Mouse (Mus musculus): ENCODE measurements around the gene Fam71b. TPM values are rescaled to one million over a fixed set of nuclear protein-coding genes. Genes with fewer than 3 reads are reported as not detected.

Fam71b gene
- polyA plus RNA-seq (2015; fragmentation: Nextera tagmentation; extraction: Ambion mirVana) = not detected in 2 replicates

DNA sequence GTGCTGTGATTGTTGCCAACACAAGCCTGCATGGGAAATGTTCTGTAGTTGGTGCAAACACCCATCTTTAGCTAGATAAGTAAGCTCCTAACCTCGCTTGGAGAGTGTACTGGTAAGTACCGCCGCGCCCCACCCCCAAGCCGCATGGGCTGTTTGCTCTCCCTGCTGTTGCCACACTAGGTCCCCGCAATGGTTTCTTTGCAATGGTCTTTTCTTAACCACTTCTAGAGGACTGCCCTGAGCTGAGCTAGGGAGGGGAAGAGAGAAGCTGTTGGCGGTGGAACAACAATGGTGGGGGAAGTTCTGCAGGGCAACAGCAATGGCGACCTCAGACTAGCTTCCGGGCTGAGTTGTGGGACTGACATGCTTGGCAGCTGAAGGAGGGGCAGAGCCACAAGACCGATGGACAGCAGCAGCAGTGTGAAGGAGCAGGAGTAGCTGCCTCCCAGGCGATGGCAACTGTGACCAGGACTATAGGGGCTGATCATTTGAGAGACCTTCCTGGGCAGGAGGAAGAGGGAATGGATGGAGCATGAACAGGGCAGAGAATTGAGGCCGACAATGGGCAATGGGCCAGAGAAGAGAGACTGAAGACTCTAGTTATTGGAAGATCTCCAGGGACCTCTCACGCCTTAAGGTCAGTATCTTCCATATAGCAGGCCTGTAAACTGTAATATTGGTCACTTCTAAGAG, at the start of gene Fam71b:
Gene Fam71b (plus strand): TSS at position 393 of the 693 bp plus-strand sequence.
- Histone ChIP-seq H3K4me2 (ENCODE audit: low read length) (no peak within 1 kb of the TSS), H3K9ac (ENCODE audit: low read depth, low read length) (no peak within 1 kb of the TSS), H3K4me1 (ENCODE audit: control insufficient read depth, insufficient read depth, low read length) (no peaks in the 10 kb centered on the region), H3K36me3 (ENCODE audit: control insufficient read depth, insufficient read depth, low read length) (no peaks in the 10 kb centered on the region), H3K27ac (ENCODE audit: low read length) (no peak within 1 kb of the TSS), H3K27me3 (ENCODE audit: control insufficient read depth, insufficient read depth, low read depth, low read length) (no peaks in the 10 kb centered on the region), H3K9me3 (replicated peaks; ENCODE audit: control insufficient read depth, low read length, poor library complexity, severe bottlenecking) (no peaks in the 10 kb centered on the region), H3K4me3 (ENCODE audit: low read depth, low read length) (no peak within 1 kb of the TSS)
- ATAC-seq = no peak
- 79% methylated on average over 13 of the region's 13 CpGs for WGBS

- Histone ChIP-seq H3K9me3 (replicated peaks; ENCODE audit: control insufficient read depth, low read length, poor library complexity, severe bottlenecking) (no peaks in the 10 kb centered on the region), H3K4me3 (ENCODE audit: low read depth, low read length) (no peak overlapping the region)
- 89% methylated on average over 5 of the region's 5 CpGs for WGBS
These were observed 48.6 kb upstream of the Fam71b start for GRCm38 (mm10) chr11:46347756-46348155.

GRCm38 (mm10) chr11:46348416-46348815, 47.9 kb upstream of the Fam71b start:
- Histone ChIP-seq H3K36me3 (ENCODE audit: control insufficient read depth, insufficient read depth, low read length) (no peaks in the 10 kb centered on the region), H3K27me3 (ENCODE audit: control insufficient read depth, insufficient read depth, low read depth, low read length) (no peaks in the 10 kb centered on the region), H3K4me3 (ENCODE audit: low read depth, low read length) (no peak overlapping the region), H3K27ac (ENCODE audit: low read length) (no peak overlapping the region), H3K4me2 (ENCODE audit: low read length) (no peak overlapping the region), H3K9me3 (replicated peaks; ENCODE audit: control insufficient read depth, low read length, poor library complexity, severe bottlenecking) (no peaks in the 10 kb centered on the region), H3K4me1 (ENCODE audit: control insufficient read depth, insufficient read depth, low read length) (no peaks in the 10 kb centered on the region), H3K9ac (ENCODE audit: low read depth, low read length) (no peak overlapping the region)
- WGBS = 87% methylated on average over 3 of the region's 3 CpGs
- ATAC-seq = no peak

More at GRCm38 (mm10) chr11:46347756-46348155, 48.6 kb upstream of the Fam71b start:
- H3K4me1 ChIP-seq (ENCODE audit: control insufficient read depth, insufficient read depth, low read length) = no peaks in the 10 kb centered on the region
- ATAC-seq = no peak
- no peak overlapping the region for H3K27ac ChIP-seq (ENCODE audit: low read length)
- H3K9ac ChIP-seq (ENCODE audit: low read depth, low read length) = no peak overlapping the region
- H3K27me3 ChIP-seq (ENCODE audit: control insufficient read depth, insufficient read depth, low read depth, low read length) = no peaks in the 10 kb centered on the region
- H3K4me2 ChIP-seq (ENCODE audit: low read length) = no peak overlapping the region
- H3K36me3 ChIP-seq (ENCODE audit: control insufficient read depth, insufficient read depth, low read length) = no peaks in the 10 kb centered on the region

- 80% methylated on average over 2 of the region's 2 CpGs for WGBS
- Histone ChIP-seq H3K4me2 (ENCODE audit: low read length) (no peak overlapping the region), H3K36me3 (ENCODE audit: control insufficient read depth, insufficient read depth, low read length) (no peaks in the 10 kb centered on the region), H3K27ac (ENCODE audit: low read length) (no peak overlapping the region), H3K4me1 (ENCODE audit: control insufficient read depth, insufficient read depth, low read length) (no peaks in the 10 kb centered on the region), H3K9ac (ENCODE audit: low read depth, low read length) (no peak overlapping the region), H3K9me3 (replicated peaks; ENCODE audit: control insufficient read depth, low read length, poor library complexity, severe bottlenecking) (no peaks in the 10 kb centered on the region), H3K4me3 (ENCODE audit: low read depth, low read length) (no peak overlapping the region), H3K27me3 (ENCODE audit: control insufficient read depth, insufficient read depth, low read depth, low read length) (no peaks in the 10 kb centered on the region)
- no peak for ATAC-seq
These were observed 46.5 kb upstream of the Fam71b start for GRCm38 (mm10) chr11:46349681-46350410.

DNA sequence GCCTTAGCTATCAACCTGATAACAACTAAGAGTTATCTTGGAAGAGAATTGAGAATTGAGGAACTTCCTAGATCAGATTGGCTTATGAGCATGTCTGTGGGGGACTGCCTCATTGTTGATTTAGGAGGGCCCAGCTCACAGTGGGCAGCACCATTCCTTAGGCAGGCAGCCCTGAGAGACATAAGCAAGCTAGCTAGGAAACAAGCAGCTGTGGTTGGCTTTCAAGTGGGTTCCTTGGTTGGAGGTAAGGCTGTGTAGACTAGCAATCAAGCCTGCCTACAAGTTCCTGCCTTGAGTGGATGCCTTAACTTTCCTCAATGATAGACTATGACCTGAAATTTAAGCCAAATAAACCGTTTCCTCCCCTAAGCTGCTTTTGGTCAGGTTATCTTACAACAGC, 38.0 kb upstream of the Fam71b start:
- 65% methylated on average over 1 of the region's 1 CpGs for WGBS
- ATAC-seq = no peak
- Histone ChIP-seq H3K36me3 (ENCODE audit: control insufficient read depth, insufficient read depth, low read length) (no peaks in the 10 kb centered on the region), H3K9ac (ENCODE audit: low read depth, low read length) (no peak overlapping the region), H3K27me3 (ENCODE audit: control insufficient read depth, insufficient read depth, low read depth, low read length) (no peaks in the 10 kb centered on the region), H3K4me2 (ENCODE audit: low read length) (no peak overlapping the region), H3K9me3 (replicated peaks; ENCODE audit: control insufficient read depth, low read length, poor library complexity, severe bottlenecking) (no peaks in the 10 kb centered on the region), H3K27ac (ENCODE audit: low read length) (no peak overlapping the region), H3K4me1 (ENCODE audit: control insufficient read depth, insufficient read depth, low read length) (no peaks in the 10 kb centered on the region), H3K4me3 (ENCODE audit: low read depth, low read length) (no peak overlapping the region)

DNA sequence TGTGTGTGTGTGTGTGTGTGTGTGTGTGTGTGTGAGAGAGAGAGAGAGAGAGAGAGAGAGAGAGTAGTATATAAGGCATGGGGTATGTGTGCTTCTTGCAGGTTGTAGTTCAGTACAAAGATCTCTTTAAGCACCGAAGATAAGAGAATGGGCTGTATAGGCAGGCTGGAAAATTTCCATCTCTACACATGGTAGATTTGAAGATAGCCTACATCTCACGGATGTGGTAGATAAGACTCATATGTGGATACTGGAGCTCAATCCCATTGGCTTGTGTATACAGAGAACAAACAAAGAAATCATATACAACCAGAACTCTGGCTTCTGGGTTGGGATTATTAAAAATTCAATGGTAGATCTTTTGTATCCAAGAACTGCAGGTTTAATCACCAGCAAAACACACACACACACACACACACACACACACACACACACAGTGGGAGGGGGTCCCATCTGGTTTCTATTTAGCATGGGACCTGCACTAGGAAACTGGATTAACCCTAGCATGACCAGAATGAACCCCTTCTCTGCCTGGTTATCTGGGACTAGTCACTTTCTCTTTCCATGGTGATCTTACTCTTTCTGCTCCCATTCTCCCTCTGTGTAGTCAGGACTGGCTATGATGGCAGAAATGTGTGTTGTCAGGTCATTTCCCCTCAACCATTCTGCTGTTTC, 35.2 kb upstream of the Fam71b start:
- H3K36me3 ChIP-seq (ENCODE audit: control insufficient read depth, insufficient read depth, low read length) = no peaks in the 10 kb centered on the region
- no peak overlapping the region for H3K9ac ChIP-seq (ENCODE audit: low read depth, low read length)
- WGBS = 74% methylated on average over 2 of the region's 2 CpGs
- H3K4me2 ChIP-seq (ENCODE audit: low read length) = no peak overlapping the region
- no peak for ATAC-seq
- no peaks in the 10 kb centered on the region for H3K4me1 ChIP-seq (ENCODE audit: control insufficient read depth, insufficient read depth, low read length)
- no peak overlapping the region for H3K4me3 ChIP-seq (ENCODE audit: low read depth, low read length)
- no peaks in the 10 kb centered on the region for H3K27me3 ChIP-seq (ENCODE audit: control insufficient read depth, insufficient read depth, low read depth, low read length)
- no peaks in the 10 kb centered on the region for H3K9me3 ChIP-seq (replicated peaks; ENCODE audit: control insufficient read depth, low read length, poor library complexity, severe bottlenecking)
- no peak overlapping the region for H3K27ac ChIP-seq (ENCODE audit: low read length)

DNA sequence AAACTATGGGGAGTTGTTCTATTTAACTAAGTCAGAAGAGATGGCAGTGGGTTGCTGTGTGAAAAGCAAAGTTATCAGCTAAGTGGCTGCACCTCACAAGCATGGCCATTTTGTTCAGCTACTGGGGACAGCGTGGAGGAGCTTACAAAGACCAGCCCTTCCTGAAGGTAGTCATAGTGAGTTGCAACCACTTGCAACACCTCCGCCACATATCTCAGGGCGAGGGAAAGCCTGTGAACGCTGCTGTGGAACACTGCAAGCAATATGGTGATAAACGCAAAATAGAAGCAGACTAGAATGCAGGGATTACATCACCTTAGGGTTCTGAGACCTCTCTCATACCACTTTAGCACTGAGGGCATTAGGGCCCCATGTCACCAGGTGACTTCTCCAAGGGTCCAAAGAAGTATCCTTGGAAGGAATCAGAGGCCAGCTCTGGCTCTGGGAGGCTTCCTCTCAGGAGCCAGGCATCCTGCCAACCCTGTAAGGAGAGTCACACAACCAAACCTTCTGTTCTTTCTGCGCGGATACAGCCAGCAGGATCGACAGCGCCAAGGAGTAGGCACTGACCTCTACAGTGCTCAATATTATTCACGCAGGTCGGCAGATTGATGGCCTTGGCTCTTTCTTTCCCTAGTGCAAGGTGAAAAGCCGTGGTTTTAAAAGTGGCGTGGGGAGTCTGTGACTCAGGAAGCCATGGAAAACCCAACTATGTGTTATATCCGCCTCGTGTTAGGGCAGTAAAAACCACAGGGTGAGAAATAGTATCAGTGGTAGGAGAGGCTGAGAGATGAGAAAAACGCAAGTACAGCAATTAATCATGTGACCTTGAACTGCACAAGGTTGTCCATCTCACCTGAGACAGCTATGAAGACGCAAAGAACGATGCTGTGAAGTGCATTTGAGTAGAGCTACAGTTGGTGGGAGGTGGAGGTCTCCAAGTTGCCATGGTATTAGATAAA, 34.0 kb upstream of the Fam71b start:
- no peaks in the 10 kb centered on the region for H3K4me1 ChIP-seq (ENCODE audit: control insufficient read depth, insufficient read depth, low read length)
- H3K36me3 ChIP-seq (ENCODE audit: control insufficient read depth, insufficient read depth, low read length) = no peaks in the 10 kb centered on the region
- WGBS = 93% methylated on average over 18 of the region's 18 CpGs
- H3K4me2 ChIP-seq (ENCODE audit: low read length) = no peak overlapping the region
- H3K9me3 ChIP-seq (replicated peaks; ENCODE audit: control insufficient read depth, low read length, poor library complexity, severe bottlenecking) = no peaks in the 10 kb centered on the region
- ATAC-seq = no peak
- no peaks in the 10 kb centered on the region for H3K27me3 ChIP-seq (ENCODE audit: control insufficient read depth, insufficient read depth, low read depth, low read length)
- H3K9ac ChIP-seq (ENCODE audit: low read depth, low read length) = no peak overlapping the region
- H3K4me3 ChIP-seq (ENCODE audit: low read depth, low read length) = no peak overlapping the region
- H3K27ac ChIP-seq (ENCODE audit: low read length) = no peak overlapping the region

GRCm38 (mm10) chr11:46363864-46364263, 32.5 kb upstream of the Fam71b start:
- H3K27ac ChIP-seq (ENCODE audit: low read length) = no peak overlapping the region
- no peaks in the 10 kb centered on the region for H3K9me3 ChIP-seq (replicated peaks; ENCODE audit: control insufficient read depth, low read length, poor library complexity, severe bottlenecking)
- no peaks in the 10 kb centered on the region for H3K4me1 ChIP-seq (ENCODE audit: control insufficient read depth, insufficient read depth, low read length)
- 94% methylated on average over 9 of the region's 9 CpGs for WGBS
- no peak for ATAC-seq
- H3K4me3 ChIP-seq (ENCODE audit: low read depth, low read length) = no peak overlapping the region
- no peak overlapping the region for H3K9ac ChIP-seq (ENCODE audit: low read depth, low read length)
- H3K27me3 ChIP-seq (ENCODE audit: control insufficient read depth, insufficient read depth, low read depth, low read length) = no peaks in the 10 kb centered on the region
- H3K4me2 ChIP-seq (ENCODE audit: low read length) = no peak overlapping the region
- no peaks in the 10 kb centered on the region for H3K36me3 ChIP-seq (ENCODE audit: control insufficient read depth, insufficient read depth, low read length)

Data from midbrain, embryonic 16.5 days (tissue).